Mouse (Mus musculus) kidney, embryonic 16.5 days (tissue): ENCODE data around the gene Il16. TPM values are rescaled to one million over a fixed set of nuclear protein-coding genes. Genes with fewer than 3 reads are reported as not detected.
A peak's percentile ranks its signal among the peaks of the same experiment; 100 is the strongest.

ENCODE experiments used
- ATAC-seq: fragments of 200-750 bp; cut with Nextera tagmentation; 2 replicates; pipeline ENCODE4 v1.8.0; 2017; ENCODE audit warnings: moderate TSS enrichment; ENCODE audit not compliant: low FRiP score, low TSS enrichment
- H3K27ac ChIP-seq: fragments of 300-500 bp; sonication (generic); 2 replicates; pipeline ENCODE4 v1.5.1; 2014; ENCODE audit warnings: low read length
- H3K27me3 ChIP-seq: fragments of 300-500 bp; sonication (generic); 2 replicates; pipeline ENCODE4 v1.6.1; 2014; ENCODE audit warnings: low read length, control low read depth, mixed read lengths; ENCODE audit not compliant: insufficient read depth
- H3K36me3 ChIP-seq: fragments of 300-500 bp; sonication (generic); 2 replicates; pipeline ENCODE4 v1.6.1; 2014; ENCODE audit warnings: low read length, control low read depth, mixed read lengths; ENCODE audit not compliant: insufficient read depth
- H3K4me1 ChIP-seq: fragments of 300-500 bp; sonication (generic); 2 replicates; pipeline ENCODE4 v1.6.1; 2014; ENCODE audit warnings: low read length, control low read depth, mixed read lengths; ENCODE audit not compliant: insufficient read depth
- H3K4me2 ChIP-seq: fragments of 300-500 bp; sonication (generic); replicated peaks from 2 replicates; pipeline ENCODE4 v1.6.1; 2014; ENCODE audit warnings: low read depth, low read length
- H3K4me3 ChIP-seq: fragments of 300-500 bp; sonication (generic); 2 replicates; pipeline ENCODE4 v1.5.1; 2014; ENCODE audit warnings: mild to moderate bottlenecking, low read length
- H3K9ac ChIP-seq: fragments of 300-500 bp; sonication (generic); replicated peaks from 2 replicates; pipeline ENCODE4 v1.6.1; 2014; ENCODE audit warnings: low read length
- H3K9me3 ChIP-seq: fragments of 300-500 bp; sonication (generic); 2 replicates; pipeline ENCODE4 v1.6.1; 2016; ENCODE audit warnings: low read length, control low read depth
- WGBS: fragments of 180-500 bp; shearing (Covaris S2); extraction: QIAGEN DNeasy Blood & Tissue Kit; methylation state at CpG from one replicate; pipeline ENCODE4 v1.1.7; 2014; 5-methylcytosine and 5-hydroxymethylcytosine counted together
- polyA plus RNA-seq: library from polyadenylated mRNA; unstranded; fragments of >200 nt; fragmentation: Nextera tagmentation; extraction: Ambion mirVana; gene quantifications from 2 replicates; pipeline ENCODE4 v1.2.1, GENCODE M21; 2015

The Il16 gene
- polyA plus RNA-seq, 1 experiment from 2014 or later = 5.1 TPM

DNA sequence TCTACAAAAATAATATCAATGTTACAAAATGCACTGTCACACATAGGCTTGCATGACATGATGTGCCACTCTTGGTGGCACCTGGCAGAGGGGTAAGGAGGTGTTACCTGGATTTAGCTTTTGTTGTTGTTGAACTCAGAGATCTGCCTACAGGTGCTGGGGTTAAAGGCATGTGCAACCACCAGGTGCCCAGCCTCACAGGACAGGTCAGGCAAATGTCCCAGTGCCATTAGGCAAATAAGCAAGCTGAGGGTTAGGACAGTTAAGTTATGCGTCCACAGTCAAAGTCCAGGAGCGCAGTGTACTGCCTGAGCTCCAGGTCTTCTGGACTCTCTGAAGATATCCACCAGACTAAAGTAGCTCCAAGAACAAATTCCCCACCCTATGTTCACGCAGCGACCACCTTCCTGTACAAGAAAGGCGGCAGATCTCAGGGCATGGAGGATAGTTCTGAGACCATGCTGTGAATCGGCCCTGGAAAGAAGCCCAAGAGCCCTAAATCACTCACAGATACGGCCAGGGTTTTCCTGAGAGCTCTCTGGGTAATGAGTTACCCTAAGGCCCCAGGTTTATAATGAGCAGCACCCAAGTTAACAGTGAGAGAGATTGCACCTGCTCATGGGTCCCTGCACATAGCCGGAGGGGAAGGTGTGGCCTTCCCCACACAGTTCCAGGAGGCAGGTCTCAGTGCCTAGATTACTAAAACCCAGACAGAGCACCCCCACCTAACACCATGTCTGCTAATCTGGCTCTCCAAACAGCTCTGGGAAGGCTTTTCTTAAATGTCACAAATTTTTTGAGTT, 107.5 kb downstream of the Il16 start:
- Histone ChIP-seq H3K4me2 (no peak overlapping the region), H3K27ac (peak overlapping the region; percentile 49; the same call in 1 of the 2 replicates), H3K27me3 (no peaks in the 10 kb centered on the region), H3K9ac (no peak overlapping the region), H3K4me1 (peaks cover 15% of the 10 kb centered on the region), H3K4me3 (no peak overlapping the region), H3K9me3 (no peaks in the 10 kb centered on the region), H3K36me3 (peaks cover 34% of the 10 kb centered on the region)
- ATAC-seq = peak; percentile 78
- WGBS = 74% methylated on average over 8 of the region's 8 CpGs

- Histone ChIP-seq H3K9me3 (no peaks in the 10 kb centered on the region), H3K4me3 (no peak overlapping the region), H3K9ac (no peak overlapping the region), H3K4me2 (no peak overlapping the region), H3K27me3 (no peaks in the 10 kb centered on the region), H3K27ac (no peak overlapping the region), H3K36me3 (peaks cover 28% of the 10 kb centered on the region), H3K4me1 (peaks cover 17% of the 10 kb centered on the region)
- 87% methylated on average over 8 of the region's 8 CpGs for WGBS
- no peak for ATAC-seq
Observed at GRCm38 (mm10) chr7:83636425-83636824, 109.1 kb downstream of the Il16 start.

DNA sequence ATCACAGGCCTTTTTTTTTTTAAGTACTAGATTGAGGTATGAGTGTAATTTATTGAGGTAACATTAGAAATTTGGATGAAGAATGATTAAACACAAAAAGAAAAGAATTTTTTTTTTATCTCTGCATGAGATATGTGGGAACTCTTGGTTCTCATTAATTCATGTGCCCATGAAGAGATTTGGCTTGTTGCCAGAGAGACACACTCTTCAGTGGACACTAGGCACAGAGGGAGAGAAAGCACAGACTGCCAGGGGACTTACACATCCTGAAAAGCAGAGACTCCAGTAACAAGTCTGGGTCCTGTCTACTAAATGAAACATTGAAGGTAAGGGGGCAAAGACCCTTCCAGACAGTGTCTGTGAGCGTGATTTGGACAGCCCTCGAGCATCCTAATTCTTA, 109.8 kb downstream of the Il16 start:
- ATAC-seq = no peak
- Histone ChIP-seq H3K27ac (no peak overlapping the region), H3K27me3 (no peaks in the 10 kb centered on the region), H3K9me3 (no peaks in the 10 kb centered on the region), H3K4me2 (no peak overlapping the region), H3K9ac (no peak overlapping the region), H3K36me3 (peaks cover 24% of the 10 kb centered on the region), H3K4me1 (peaks cover 24% of the 10 kb centered on the region), H3K4me3 (no peak overlapping the region)
- 93% methylated on average over 2 of the region's 2 CpGs for WGBS

- Histone ChIP-seq H3K9me3 (no peaks in the 10 kb centered on the region), H3K9ac (no peak overlapping the region), H3K4me3 (no peak overlapping the region), H3K27ac (no peak overlapping the region), H3K4me1 (peaks cover 25% of the 10 kb centered on the region), H3K27me3 (no peaks in the 10 kb centered on the region), H3K4me2 (no peak overlapping the region), H3K36me3 (peaks cover 17% of the 10 kb centered on the region)
- 88% methylated on average over 6 of the region's 6 CpGs for WGBS
- no peak for ATAC-seq
Observed at GRCm38 (mm10) chr7:83633856-83634255, 111.7 kb downstream of the Il16 start.

DNA sequence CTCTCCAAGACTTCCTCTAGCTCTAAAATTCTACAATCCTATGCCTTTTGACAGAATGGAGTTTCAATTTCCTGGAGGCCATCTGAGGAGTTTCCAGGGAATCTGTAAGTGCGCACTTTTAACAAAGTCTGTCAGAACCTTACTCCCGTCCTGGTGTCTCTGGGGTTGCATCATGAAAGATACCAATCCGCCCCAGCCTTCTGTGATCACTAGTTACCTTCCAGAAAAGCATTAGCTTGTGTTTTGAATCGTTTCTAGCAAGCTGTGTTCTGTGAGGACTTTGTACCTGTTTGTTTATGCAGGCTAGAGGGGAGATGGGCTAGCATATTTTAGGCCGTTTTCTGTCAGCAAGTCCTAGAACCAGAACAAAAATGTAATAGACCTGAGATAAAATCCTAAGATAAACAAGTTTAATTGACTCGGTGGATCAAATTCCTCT, 112.8 kb downstream of the Il16 start:
- ATAC-seq = no peak
- Histone ChIP-seq H3K27me3 (no peaks in the 10 kb centered on the region), H3K36me3 (peaks cover 13% of the 10 kb centered on the region), H3K9ac (peak overlapping the region; percentile 83), H3K4me2 (peak overlapping the region; percentile 61), H3K27ac (no peak overlapping the region; the same call in 1 of the 2 replicates), H3K9me3 (no peaks in the 10 kb centered on the region), H3K4me3 (peak overlapping the region; percentile 70), H3K4me1 (peaks cover 25% of the 10 kb centered on the region)
- WGBS = 42% methylated on average over 6 of the region's 6 CpGs

DNA sequence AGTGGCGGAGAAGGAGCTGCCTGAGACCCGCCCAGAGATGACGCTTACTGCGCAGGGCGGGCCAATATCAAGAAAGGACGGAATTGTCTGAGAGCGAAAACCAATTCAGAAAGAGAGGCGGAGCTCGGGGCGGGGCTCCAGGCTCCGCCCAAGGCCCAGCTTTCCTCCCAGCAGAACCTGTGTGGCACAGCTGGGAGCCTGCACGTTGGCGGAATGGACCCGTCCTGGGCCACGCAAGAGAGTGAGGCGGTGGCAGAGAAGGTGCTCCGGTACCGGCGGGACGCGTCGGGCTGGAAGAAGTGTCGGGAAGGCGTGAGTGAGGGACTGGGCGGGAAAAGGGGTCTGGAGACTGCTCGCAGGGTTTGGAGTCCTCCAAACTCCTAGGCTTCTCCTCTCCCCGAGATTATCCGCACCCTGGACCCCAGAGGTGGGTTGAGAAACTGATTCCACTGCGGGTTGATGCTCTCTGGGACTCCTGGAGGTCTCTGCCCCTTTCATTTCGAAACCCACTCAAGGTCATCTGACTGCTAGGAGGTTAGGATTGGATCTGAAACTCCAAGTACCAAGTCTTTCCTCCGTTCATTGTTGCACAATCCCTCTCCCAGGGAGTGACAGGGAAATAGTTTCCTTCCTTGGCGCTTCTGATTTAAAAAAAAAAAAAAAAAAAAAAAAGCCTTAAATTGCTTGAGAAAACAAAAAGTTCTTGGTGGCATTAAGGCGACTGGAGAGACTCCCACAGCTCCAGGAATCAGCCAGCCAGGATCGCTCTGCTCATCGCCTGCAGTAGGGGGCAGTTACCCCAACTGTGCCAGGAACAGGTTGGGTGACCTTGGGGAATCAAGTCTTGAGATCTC, 113.5 kb downstream of the Il16 start, which contains the start of gene Stard5:
Gene Stard5 (plus strand): TSS at position 132 of the 854 bp plus-strand sequence.
- H3K27me3 ChIP-seq = no peaks in the 10 kb centered on the region
- H3K9ac ChIP-seq = peak within 1 kb of the TSS; percentile 83
- peak within 1 kb of the TSS; percentile 70 for H3K4me3 ChIP-seq
- H3K4me2 ChIP-seq = peak within 1 kb of the TSS; percentile 61
- H3K4me1 ChIP-seq = peaks cover 25% of the 10 kb centered on the region
- H3K9me3 ChIP-seq = no peaks in the 10 kb centered on the region
- peak; percentile 99 for ATAC-seq
- peaks cover 8% of the 10 kb centered on the region; the same call in 1 of the 2 replicates for H3K36me3 ChIP-seq
- peak within 1 kb of the TSS; percentile 62 for H3K27ac ChIP-seq
- under 1% methylated on average over 35 of the region's 35 CpGs for WGBS

DNA sequence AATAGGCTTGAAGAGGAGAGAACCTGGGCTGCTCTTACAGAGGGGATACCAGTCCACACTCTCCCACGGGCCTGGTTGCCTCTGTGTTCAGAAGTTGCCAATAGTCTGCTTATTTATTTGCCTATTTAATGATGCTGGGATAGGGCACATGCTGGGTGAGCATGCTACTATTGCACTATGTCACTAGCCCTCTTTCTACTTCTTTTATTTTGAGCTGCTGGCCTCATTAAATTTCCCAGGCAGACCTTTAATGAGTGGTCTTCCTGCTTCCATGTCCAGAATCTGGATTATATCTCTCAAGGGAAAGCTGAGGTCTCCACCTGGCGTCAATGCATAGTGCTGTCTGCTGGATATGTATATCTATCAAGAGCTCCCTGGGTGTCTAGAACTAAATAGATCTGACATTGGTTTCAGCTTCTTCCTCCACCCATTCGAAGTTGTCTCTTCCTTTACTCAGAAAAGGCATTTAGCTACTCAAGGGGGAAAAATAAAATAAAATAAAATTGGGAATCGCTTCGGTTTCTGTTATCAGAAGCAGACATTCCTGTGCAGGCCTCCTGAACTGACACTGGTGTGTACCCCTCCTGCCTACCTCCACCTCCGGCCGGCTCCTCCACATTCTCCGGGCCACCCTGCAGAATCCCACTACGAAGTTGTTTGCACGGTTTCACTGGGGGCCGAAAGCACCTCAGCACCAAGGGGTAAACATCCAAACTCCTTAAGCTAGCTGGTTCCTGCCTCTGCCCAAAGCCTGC, 114.3 kb downstream of the Il16 start:
- Histone ChIP-seq H3K9ac (peak overlapping the region; percentile 83), H3K27ac (peak overlapping the region; percentile 62)
- ATAC-seq = no peak

DNA sequence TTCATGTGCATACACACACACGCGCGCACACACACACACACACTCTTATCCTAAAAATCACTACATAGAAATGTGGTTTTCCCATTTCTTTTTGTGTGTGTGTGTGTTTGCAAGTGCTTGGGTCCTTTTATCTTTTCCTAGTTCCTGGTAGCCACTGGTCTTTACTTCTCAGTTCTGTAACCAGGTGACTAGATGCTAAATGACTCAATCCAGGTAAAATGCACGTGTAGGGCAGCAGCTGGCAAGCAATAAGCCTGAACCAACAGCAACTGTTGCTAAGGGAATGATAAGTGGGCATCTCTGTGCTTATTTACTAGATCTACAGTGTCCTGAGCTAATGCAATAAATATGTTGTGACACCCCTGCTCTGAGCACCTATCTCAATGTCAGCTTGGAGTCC, 118.2 kb downstream of the Il16 start:
- ATAC-seq = no peak
- no peak overlapping the region for H3K4me3 ChIP-seq
- no peaks in the 10 kb centered on the region for H3K9me3 ChIP-seq
- no peak overlapping the region for H3K9ac ChIP-seq
- H3K27me3 ChIP-seq = no peaks in the 10 kb centered on the region
- no peak overlapping the region for H3K27ac ChIP-seq
- H3K4me2 ChIP-seq = no peak overlapping the region
- H3K36me3 ChIP-seq = no peaks in the 10 kb centered on the region
- 77% methylated on average over 4 of the region's 4 CpGs for WGBS
- H3K4me1 ChIP-seq = peaks cover 11% of the 10 kb centered on the region

More for the DNA sequence above, 114.3 kb downstream of the Il16 start:
- H3K36me3 ChIP-seq = 0 out of 2 replicates have a peak, but pooled peaks cover 4% of the 10 kb centered on the region
- H3K4me1 ChIP-seq = peaks cover 27% of the 10 kb centered on the region
- H3K9me3 ChIP-seq = no peaks in the 10 kb centered on the region
- H3K4me2 ChIP-seq = peak overlapping the region; percentile 61
- 10% methylated on average over 11 of the region's 11 CpGs for WGBS
- no peaks in the 10 kb centered on the region for H3K27me3 ChIP-seq
- H3K4me3 ChIP-seq = peak overlapping the region; percentile 70

GRCm38 (mm10) chr7:83626557-83627257, 118.8 kb downstream of the Il16 start:
- Histone ChIP-seq H3K4me1 (peaks cover 11% of the 10 kb centered on the region), H3K4me3 (no peak overlapping the region), H3K9me3 (no peaks in the 10 kb centered on the region), H3K27ac (no peak overlapping the region), H3K9ac (no peak overlapping the region), H3K36me3 (no peaks in the 10 kb centered on the region), H3K4me2 (no peak overlapping the region), H3K27me3 (no peaks in the 10 kb centered on the region)
- ATAC-seq = no peak
- WGBS = 57% methylated on average over 8 of the region's 8 CpGs
